Mouse (Mus musculus) heart, adult 18-20 months (tissue): ENCODE results near the gene Bri3bp. TPM values are rescaled to one million over a fixed set of nuclear protein-coding genes. Genes with fewer than 3 reads are reported as not detected.

Experiments used
- DNase-seq, 2 experiments: peaks; one replicate each; pipeline ENCODE4 v3.0.0; 2021 to 2022; ENCODE audit warnings: mixed read lengths in 1 of 2
- long read RNA-seq, 2 experiments: library from polyadenylated mRNA; stranded (forward); transcript quantifications; one replicate each; pipeline ENCODE4 v2.0.0; 2021
- total RNA-seq, 2 experiments: library from RNA; stranded (reverse); gene quantifications; 2 replicates each; pipeline ENCODE4 v1.2.3; 2021

Gene Bri3bp
- 10 to 100 TPM; 50.9 to 54.5 TPM for total RNA-seq
- long read RNA-seq, experiment 1, full-length matches to known transcripts: 49 of 54 reads
- long read RNA-seq, experiment 1, partial matches to known transcripts: 2 of 54 reads
- long read RNA-seq, experiment 1, other reads (novel, unspliced or antisense): 3 of 54 reads
- long read RNA-seq, experiment 2, full-length matches to known transcripts: 32 of 34 reads
- long read RNA-seq, experiment 2, partial matches to known transcripts: 1 of 34 reads
- long read RNA-seq, experiment 2, other reads (novel, unspliced or antisense): 1 of 34 reads

DNA sequence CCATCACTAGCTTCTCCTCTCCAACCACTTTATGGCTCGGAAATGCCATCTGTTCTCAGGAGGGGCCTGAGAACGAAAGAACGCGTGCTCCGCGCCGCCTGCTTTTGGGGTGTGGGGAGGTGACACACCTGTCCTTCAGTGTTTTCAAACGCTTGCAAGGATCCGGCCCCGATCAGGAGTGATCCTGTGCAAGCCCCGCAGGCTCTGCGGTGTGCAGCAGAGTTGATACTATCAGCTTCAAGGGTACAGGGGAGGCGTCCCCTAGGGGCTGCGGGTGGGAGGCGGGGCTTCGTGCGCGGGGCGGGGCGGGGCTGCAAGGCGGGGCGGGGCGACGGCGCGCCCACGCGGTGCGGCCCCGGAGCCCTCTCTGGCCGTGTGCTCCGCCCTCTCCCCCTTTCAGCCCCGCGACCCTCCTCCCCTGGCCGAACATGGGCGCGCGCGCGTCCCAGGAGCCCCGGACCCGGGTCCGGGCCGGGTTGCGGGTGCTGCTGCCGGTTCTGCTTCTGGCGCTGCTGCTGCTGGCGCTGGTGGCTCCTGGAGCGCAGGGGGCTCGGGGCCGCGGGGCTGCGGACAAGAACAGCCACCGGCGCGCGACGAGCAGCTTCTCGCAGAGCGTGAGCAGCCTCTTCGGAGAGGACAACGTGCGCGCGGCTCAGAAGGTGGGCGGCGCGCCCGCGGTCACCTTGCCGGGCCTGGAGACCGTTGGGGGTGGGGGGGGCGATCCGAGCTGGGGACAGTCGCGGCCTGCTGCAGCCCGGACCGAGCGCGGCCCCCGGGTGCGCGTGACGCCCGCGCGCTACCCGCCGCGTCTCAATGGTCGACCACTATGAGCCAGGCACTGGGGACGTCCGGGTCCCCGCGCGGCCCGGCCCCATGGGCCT is at the start of gene Bri3bp:
TSS of gene Bri3bp (plus strand) at position 335 of the 881 bp plus-strand sequence.
- peak; percentile 44 to 77 for DNase-seq

DNA sequence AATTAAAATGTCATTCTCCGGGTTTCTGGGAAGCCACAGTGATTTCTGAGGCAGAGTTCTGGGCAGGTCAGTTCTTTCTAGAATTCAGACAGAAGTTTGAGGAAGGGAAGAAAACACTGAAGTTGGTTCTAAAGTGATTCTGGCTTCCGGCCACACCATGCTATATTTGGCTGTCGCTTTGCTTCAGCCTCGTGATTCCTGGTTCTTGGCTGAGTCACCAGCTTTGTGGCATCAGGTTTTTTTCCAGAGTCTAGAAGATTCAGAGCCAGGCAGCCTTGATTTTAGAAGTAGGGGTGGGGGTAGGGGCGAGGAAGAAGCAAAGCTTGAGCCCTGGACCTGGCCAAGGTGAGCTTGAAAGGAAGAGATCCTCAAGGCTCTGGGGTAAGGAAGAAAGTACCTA is 49.8 kb upstream of the Bri3bp start:
- peak; percentile 90 to 91 for DNase-seq

DNA sequence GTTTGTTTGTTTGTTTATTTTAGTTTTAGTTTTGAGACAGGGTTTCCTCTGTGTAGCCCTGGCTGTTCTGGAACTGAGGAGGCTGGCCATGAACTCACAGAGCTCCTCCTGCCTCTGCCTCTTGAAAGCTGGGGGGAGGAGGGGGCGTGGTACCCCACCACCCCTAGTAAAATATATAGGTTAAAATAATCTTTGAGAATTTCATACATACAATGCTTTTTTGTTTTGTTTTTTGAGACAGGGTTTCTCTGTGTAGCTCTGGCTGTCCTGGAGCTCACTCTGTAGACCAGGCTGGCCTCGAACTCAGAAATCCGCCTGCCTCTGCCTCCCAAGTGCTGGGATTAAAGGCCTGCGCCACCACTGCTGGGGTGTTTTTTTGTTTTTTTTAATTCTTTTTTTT is 49.2 kb upstream of the Bri3bp start:
- DNase-seq: peak in 1 of 2 experiments; percentile 54

DNA sequence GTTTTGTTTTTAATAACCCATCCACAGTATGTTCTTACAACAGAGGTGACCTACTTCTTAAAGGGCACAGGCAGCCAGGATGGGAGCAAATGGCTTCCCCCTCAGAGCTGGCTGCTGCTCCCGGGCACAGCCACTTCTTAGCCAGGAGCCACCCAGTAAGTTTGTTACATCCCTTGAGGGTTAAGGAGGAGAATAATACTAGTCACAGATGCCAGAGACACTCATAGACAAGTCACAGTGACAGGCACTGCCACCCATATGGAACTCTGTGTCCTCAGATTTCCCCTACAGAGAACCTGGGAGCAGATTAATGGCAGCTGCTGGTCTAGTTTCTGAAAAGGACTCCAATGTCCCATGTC is 48.8 kb upstream of the Bri3bp start:
- no peak for DNase-seq

DNA sequence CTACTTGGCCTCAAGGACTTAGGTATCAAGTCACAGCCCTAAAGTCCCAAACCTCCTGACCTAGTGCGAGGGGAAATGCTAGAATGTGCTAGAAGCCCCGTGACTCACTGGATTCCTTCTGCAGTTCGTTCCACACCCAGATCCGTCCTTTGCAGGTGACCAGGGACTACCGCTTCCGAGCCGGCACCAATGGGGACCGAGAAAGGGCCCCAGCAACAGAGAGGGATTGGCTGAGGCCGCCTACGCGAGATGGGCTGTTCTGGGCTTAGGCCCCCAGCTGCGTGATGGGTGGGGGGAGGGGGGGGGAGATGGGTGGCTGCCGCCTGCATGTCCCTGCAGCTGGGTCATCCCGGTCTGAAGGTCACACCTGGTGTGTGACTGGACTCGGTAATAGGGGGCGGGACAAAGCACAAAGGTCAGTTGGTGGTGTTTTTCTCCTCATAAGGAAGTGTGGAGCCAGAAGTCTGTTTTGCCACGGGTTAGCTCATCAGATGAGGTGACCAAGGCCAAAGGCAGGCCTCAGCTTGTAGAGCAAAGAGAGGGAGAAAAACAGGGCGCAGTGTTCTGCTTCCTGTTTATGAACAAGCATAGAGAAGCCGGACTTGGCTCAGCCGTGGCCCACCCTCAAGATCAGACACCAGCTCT is 48.3 kb upstream of the Bri3bp start:
- peak; percentile 99 to 100 for DNase-seq

DNA sequence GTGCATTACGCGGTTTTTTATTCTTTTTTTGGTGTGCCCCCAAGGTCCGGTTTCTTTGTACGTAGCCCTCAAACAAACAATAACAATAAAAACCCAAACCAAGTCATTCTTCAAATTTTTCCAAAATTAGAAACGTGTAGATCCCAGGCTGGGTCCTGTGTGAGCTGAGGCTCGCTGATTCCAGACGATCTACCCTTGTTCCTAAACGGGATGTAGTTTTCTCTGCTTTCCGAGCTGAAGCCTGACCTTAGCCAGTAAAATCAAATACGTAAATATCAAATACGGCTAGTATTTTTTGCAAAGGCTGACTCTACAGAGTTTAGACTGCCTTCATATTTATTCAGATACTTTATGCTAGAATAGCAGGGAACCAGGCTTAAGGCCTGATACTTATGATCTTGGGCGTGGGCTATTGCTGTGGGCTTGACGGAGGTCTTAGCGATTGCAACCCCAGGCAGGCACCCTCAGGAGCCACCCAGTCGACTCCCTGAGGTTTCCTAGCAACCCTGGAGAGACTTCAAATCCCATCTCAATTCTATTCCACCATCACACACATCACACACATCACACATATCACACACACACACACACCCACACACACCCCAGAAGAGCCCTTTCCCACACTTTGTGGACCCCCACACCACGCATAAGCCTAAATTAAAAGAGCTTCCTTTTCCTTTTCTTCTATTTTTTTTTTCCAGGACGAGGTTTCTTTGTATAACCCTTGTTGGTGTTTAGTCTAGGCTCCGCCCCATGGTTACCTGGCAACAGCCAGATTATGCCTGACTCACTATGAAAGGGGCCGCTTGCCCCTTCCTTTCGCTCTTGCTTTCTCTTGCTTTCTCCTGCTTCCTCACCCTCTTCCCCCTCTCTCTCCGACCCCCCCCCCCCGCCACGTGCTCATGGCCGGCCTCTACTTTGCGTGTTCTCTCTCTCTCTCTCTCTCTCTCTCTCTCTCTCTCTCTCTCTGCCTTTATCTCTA is 47.5 kb upstream of the Bri3bp start:
- DNase-seq: peak; percentile 89 to 91

DNA sequence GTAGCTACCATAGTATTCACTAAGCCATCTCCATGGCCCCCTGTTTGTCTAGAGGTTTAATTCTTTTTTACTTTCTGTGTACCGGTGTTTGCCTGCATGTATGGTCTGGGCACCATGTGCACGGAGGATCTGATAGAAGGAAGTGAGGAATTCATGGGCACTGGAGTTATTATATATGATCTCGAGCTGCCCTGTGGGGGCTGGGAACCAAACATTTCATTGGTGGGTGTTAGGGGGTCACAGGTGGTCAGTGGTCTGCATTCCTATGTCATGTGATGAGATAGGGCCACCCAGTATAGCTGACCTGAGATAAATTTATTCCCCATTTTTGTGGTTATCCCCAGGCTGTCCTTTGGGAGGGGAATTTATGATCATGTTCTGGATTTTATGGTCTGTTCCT is 46.4 kb upstream of the Bri3bp start:
- no peak for DNase-seq

DNA sequence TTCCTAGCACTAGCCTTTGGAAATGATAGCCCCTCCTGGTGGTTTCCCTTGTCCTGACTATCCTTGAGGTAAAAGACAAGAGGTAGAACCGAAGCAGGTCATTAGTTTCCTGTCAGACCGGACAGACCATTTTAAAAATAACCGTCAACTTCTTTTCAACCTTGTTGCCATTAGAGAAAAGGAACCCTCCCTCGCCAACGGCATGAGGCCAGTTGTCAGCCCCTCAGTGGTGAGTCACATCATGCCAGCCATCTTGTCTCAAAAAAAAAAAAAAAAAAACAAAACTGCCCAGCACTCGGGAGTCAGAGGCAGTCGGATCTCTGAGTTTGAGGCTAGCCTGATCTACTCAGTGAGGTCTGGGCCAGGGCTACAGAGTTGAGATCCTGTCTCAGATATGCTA is 40.5 kb upstream of the Bri3bp start:
- no peak for DNase-seq

DNA sequence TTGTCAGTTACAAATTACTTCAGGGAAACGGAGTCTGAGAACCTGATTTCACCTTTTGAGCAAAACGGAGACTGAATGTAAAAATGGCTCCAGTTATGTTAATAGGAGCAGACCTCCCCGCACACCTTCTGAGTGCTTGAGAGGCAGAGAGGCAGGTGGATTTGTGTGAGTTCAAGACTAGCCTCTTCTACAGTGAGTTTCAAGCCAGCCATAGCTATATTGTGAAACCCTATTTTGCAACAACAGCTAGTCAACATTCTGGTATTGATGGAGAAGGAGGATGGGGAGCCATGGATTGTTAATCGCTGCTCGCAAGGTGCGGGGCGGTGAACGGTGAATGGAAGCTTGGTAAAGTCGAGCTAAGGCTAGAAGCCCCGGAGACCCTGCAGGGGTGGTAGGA is 38.9 kb upstream of the Bri3bp start:
- no peak for DNase-seq

DNA sequence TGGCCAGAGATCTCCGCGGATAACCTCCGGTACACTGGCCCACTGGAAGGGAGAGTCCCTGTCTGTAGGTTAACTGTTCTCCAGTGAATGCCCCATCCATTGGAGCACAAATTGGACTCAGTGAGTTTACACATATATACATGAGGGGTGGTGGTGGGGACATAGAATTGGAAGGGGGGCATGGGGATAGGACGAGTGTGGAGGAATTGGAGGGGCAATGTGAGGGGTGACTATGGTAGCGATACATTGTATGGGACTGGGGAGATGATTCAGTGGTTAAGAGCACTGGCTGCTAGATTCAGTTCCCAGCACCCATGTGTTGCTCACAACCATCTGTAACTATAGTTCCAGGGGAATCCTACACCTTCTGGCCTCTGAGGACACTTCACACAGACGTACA is 38.4 kb upstream of the Bri3bp start:
- DNase-seq: no peak

DNA sequence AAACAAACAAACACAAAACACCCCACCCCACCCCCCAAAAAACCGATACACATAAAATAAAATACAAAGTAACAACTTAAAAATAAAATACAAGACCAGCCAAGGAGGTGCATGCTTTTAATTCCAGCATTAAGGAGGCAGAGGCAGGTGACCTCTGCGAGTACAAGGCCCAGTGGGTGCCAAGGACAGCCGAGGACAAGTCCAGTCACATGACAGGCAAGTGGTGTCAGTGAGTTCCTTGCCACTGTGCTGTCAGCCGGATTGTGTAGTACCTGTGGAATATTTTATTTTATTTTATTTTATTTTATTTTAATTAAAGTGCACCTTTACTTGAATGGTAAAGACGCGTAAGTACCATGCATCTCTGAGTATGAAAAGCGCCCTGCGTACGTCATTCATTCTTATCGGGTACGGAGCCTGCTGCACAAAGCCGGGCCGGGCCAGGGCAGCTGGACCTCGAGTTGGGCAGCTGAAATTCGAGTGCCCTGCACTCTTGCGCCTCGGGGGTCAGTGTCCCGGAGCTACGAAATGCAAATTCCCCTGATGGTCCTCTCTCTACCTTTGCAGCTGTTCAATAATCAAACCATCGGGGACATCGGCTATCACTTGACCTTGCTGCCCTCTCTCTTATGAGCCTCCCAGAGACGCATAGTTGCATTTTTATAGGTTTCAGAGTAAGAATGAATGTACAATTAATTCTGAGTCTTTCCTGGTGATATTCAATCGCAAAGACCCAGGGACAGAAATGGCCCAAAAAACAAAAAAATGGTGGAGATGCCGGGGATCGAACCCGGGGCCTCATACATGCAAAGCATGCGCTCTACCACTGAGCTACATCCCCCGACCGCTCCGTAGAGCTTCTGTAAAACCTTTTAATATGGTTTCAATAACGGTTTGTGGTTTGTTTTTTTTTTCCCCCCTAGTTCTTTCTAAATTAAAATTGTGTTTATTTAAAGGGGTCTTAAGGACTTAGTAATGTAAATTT is 37.6 kb upstream of the Bri3bp start:
- DNase-seq: peak; percentile 68 to 89

DNA sequence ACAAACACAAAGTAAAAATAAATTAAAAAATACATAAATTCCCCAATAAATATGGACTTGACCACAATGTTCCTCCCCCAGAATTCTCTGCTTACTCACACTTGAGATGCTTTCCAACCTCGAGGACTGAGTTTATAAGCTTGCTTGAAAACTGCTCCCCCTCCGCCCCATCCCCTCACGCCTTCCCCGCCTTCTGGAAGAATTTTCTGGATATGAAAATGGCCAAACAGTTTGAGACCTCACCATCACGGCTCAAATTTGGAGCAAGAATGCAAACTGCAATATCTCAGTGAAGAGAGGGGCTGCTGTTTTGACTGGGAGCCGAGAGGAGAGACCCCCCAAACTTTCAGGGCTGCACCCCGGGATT is 36.8 kb upstream of the Bri3bp start:
- DNase-seq: peak in 1 of 2 experiments; percentile 23

DNA sequence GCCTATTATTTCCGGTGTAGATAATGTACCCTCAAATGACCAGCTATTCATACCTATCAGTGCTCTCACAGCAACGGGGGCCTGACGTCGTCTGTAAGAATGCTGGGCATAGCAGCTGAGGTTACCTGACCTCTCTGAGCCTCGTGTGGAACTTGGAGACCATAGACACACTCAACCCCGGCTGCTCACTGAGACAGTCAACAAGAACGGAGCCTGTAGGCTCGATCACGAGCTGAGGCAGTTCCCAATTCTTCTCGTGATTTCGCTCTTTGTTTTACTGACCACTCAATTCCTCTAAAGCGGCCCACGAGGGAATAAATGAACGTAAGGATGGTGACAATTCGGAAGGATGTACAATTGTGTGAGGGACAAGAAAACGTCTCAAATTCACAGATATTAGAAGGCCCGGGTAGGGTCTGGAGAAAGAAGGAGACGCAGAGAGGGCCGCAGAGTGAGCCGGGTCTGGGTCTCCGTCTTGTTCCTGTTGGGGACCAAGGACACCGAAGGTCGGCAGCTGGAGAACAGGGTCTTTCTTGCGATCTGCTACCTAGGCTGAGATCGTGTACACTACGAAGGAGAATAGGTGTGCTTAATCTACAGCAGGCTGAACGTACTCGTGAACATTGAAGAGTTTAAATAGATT is 36.3 kb upstream of the Bri3bp start:
- DNase-seq: peak; percentile 68 to 84

DNA sequence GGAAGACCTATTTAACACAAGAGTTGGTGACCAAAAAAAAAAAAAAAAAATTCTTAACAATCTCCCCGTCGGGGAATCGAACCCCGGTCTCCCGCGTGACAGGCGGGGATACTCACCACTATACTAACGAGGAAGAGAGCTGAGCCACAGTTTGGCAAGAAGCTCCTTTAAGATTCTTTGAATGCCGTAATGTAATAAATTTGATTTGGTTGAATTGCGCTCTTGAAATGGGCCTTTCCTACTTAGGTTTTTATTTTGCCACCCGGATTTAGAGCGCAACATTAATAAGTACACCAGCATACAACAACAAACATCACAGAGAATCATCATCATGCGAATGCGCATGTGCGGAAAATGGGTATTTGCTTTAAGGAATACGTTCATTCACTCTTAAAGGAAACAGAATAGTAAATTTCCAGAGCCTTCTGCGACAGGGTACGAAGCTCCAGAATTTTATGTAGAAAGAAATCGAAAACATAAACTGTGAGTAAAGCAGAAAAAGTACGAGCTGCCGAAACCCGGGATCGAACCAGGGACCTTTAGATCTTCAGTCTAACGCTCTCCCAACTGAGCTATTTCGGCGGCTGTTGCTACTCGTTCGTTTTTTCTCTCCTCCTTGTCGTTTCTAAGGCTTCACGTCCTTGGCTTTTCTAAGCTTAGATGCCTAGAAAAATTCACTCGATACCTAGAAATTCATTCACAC is 35.7 kb upstream of the Bri3bp start:
- peak; percentile 86 to 97 for DNase-seq

DNA sequence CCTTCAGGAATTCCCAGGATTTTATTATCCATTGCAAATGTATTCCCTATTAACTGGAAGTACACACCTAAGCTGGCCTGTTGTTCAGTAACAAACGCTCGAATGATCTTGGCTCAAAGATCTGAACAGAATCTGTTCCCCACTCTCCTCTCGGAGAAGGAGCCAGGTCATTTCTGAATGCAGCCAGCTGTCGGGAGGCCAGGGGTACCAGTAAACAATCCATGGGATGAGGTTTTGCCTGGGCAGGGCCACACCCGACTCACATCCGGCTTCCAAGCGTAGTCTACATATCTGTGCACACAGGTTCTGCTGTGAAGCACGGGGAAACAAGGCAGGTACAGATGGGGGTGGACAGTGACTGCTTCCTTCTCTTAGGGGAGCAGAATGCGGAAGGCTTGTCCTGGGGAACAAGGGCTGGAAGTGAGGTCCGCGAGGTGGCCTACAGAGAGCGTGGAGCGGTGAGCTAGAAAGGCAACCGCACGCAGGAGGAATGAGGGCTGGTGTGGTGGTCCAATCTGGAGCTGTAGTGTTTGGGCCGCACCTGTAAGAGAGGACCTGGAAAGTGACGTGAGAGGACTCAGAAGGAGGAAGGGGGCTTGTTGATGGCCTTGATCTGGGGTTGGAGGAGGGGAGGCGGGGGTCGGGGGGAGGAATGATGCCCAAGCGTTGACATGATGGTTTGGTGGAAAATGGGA is 34.9 kb upstream of the Bri3bp start:
- peak; percentile 81 to 87 for DNase-seq

DNA sequence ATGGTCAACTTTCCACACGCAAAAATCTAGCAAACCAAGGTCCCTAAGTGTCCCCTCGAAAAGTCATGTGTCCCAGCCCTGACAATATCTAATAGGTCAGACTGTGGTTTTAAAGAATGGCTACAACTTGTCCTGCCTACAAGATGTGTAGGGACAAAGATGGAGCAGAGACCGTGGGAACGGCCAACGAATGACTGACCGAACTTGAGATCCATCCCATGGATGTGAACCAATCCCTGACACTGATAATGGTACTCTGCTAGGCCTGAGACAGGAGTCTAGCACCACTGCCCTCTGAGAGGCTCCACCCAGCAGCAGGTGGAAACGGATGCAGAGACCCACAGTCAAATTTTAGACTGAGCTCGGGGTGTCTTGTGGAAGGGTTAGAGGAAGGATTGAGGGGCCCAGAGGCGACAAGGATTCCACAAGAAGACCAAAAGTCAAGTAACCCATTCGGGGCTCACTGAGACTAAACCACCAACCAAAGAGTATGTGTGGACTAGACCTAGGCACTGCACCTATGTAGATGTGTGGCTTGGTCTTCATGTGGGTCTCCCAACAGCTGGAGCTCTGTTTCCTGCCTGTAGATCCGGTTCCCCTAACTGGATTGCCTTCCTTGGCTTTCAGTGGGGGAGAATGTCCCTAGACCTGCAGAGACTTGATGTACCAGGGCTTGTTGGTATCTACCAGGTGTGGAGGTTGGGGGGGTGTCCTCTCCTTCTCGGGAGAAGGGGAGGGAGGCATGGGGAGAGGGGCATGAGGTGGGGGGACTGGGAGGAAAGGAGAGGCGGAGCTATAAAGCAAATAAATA is 34.1 kb upstream of the Bri3bp start:
- peak in 1 of 2 experiments; percentile 24 for DNase-seq

DNA sequence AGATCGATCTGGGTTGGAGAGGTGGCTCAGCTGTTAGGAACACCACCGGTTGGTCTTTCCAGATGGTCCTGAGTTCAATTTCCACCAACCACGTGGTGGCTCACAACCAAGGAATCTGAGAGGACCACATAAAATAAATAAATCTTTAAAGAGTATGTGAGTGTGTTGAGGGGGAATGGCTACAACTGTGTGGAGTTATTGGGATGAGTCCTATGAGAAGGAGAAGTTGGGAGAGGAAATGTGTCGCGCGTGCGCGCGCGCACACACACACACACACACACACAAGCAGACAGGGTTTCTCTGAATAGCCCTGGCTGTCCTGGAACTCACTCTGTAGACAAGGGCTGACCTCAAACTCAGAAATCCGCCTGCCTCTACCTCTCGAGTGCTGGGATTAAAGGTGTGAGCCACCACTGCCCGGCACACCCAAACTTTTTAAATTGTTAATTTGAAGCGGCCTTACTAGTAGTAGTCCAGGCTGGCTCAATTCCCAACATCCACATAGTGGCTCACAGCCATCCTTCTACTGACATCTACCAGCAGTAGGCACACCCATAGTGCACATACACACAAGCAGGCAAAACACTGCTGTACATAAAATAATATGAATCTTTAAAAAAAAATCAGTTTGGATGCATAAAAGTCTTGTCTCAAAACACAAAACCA is 33.3 kb upstream of the Bri3bp start:
- peak; percentile 33 for DNase-seq
